Mouse (Mus musculus) kidney, adult 2 months (tissue): ENCODE measurements around the gene Arhgap19. TPM values are rescaled to one million over a fixed set of nuclear protein-coding genes. Genes with fewer than 3 reads are reported as not detected.

ENCODE experiments used
- DNase-seq: peaks from one replicate; pipeline ENCODE4 v3.0.0; 2021
- H3K27ac ChIP-seq: fragments of 200-500 bp; 2 replicates; pipeline ENCODE4 v1.5.1; 2012; ENCODE audit warnings: low read depth, low read length, control low read depth, inconsistent platforms; ENCODE audit not compliant: insufficient read depth
- H3K27me3 ChIP-seq: fragments of 200-500 bp; replicated peaks from 2 replicates; pipeline ENCODE4 v1.6.1; 2012; ENCODE audit warnings: mild to moderate bottlenecking, moderate library complexity, low read length, inconsistent platforms; ENCODE audit not compliant: control insufficient read depth, insufficient read depth
- H3K36me3 ChIP-seq: fragments of 200-500 bp; 2 replicates; pipeline ENCODE4 v1.6.1; 2012; ENCODE audit warnings: mild to moderate bottlenecking, moderate library complexity, low read length, inconsistent platforms; ENCODE audit not compliant: control insufficient read depth, insufficient read depth
- H3K4me1 ChIP-seq: fragments of 200-500 bp; 2 replicates; pipeline ENCODE4 v1.6.1; 2011; ENCODE audit warnings: low read length; ENCODE audit not compliant: control insufficient read depth, insufficient read depth
- H3K4me3 ChIP-seq: fragments of 200-500 bp; 2 replicates; pipeline ENCODE4 v1.5.1; 2011; ENCODE audit warnings: mild to moderate bottlenecking, low read depth, low read length, control low read depth; ENCODE audit not compliant: insufficient read depth
- CTCF ChIP-seq: fragments of 200-500 bp; conservative IDR thresholded peaks from 2 replicates; pipeline ENCODE4 v1.5.1; 2011; ENCODE audit warnings: low read depth, mild to moderate bottlenecking, control low read depth, low read length, moderate library complexity, mixed read lengths; ENCODE audit not compliant: insufficient read depth, insufficient read length
- POLR2A ChIP-seq: fragments of 200-500 bp; IDR thresholded peaks from one replicate; pipeline ENCODE4 v1.6.1; 2011; ENCODE audit warnings: low read depth, low read length, control low read depth
- WGBS: fragments of 180-500 bp; shearing (Covaris S2); methylation state at CpG from one replicate; pipeline ENCODE4 v1.1.7; 2018; 5-methylcytosine and 5-hydroxymethylcytosine counted together
- polyA plus RNA-seq: library from polyadenylated mRNA; depleted of rRNA; stranded (reverse); fragments of >200 nt; gene quantifications from 2 replicates; pipeline ENCODE4 v1.2.3, GENCODE M21; 2012

Arhgap19 gene
- polyA plus RNA-seq, 1 experiment, result 1.3 TPM

DNA sequence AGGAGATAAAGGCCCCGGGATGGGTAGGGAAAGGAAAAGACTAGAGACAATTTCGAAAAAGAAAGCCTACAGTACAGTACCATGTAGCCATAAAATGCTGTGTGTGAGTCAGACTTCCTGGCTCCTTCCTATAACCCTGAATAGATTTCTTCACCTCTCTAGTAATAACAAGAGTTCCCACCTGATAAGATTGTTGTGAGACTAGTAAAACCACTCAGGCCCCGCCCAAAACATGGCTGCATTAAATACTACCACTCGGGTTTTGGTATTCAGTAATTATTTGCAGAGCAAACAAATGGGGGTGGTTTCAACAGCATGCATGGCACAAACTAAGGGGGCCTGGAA lies 36.0 kb upstream of the Arhgap19 start:
- no peaks in the 10 kb centered on the region for H3K36me3 ChIP-seq
- no peak for DNase-seq
- no peaks in the 10 kb centered on the region for H3K27me3 ChIP-seq
- WGBS, result 60% methylated on average over 4 of the region's 4 CpGs
- no peak overlapping the region for H3K27ac ChIP-seq
- H3K4me1 ChIP-seq, result no peaks in the 10 kb centered on the region
- H3K4me3 ChIP-seq, result no peak overlapping the region
- no peak for TF ChIP-seq CTCF

DNA sequence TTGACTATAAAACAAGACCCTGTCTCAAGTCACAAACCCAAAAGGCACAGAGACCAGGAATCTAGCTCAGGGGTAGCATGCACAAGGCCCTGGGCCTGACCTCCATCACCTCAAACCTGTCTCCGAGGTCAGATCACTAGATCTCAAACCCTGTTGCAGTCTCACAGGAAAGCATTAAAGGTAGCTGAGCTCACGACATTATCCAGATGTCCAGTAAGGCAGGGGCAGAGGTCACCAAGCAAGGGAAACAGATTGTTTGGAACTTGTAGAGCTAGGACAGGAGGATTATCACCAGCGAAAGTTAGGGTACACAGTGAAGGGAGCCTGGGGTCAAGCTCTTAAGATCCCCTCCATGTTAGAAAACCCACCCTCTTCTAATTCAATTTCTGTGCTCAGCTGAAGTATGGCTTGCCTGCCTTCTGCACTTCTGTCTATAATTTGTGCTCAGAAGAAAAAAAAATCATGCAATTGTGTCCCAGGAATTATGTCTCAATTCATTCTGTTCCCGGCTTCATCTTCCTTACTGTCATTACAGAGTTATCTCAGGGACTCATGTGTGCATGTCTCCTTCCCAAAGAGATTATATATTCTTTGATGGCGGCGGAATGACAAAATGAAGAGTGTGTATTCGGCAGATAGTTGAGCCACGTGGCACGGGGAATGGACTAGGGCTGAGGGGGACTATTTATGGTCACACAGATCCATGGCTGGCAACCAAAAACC lies 35.5 kb upstream of the Arhgap19 start:
- H3K36me3 ChIP-seq, result no peaks in the 10 kb centered on the region
- no peak overlapping the region for H3K4me3 ChIP-seq
- DNase-seq, result no peak
- H3K4me1 ChIP-seq, result no peaks in the 10 kb centered on the region
- no peaks in the 10 kb centered on the region for H3K27me3 ChIP-seq
- TF ChIP-seq CTCF, result no peak
- no peak for TF ChIP-seq POLR2A
- 78% methylated on average over 9 of the region's 9 CpGs for WGBS
- no peak overlapping the region for H3K27ac ChIP-seq

DNA sequence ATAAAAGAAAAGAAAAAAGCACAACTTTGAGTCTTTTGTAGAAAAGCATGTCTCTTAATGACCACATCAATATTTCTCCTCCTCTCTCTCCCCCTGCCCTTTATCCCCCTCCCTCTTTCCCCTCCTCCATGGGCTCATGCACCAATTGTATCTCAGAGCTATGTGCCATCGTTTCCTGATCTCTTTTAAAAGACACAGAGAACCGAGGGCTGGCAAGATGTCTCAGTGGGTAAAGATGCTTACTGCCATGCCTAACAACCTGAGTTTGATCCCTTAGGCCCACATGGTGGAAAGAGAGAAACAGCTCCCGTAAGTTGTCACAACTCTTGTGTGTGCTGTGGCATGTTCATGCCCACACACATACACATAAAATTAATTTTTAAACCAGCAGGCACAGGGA lies 34.9 kb upstream of the Arhgap19 start:
- no peaks in the 10 kb centered on the region for H3K36me3 ChIP-seq
- H3K27me3 ChIP-seq, result no peaks in the 10 kb centered on the region
- DNase-seq, result no peak
- H3K4me1 ChIP-seq, result no peaks in the 10 kb centered on the region
- no peak overlapping the region for H3K4me3 ChIP-seq
- no peak for TF ChIP-seq POLR2A
- no peak for TF ChIP-seq CTCF
- 63% methylated on average over 3 of the region's 3 CpGs for whole genome bisulfite sequencing
- no peak overlapping the region for H3K27ac ChIP-seq

DNA sequence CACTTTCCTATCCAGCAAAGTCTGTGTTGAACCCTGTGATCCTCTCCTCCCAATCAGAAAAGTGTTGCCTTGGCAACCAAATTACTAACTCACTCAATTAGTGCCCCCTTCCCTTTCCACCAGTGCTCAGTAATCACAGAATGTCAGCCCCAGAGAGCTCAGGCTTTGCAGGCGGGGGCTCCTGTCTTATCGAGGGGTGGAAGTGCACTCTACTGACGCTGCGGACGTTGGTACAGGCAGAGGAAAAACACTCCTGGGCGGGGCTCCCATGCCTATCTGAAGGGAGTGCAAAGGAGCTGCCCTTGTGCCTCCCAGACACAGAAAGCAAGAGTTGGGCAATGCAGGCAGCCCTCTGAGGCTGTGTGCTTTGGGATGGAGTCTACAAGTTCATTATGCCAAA lies 34.0 kb upstream of the Arhgap19 start:
- DNase-seq, result no peak
- Histone ChIP-seq H3K4me3 (no peak overlapping the region), H3K27me3 (no peaks in the 10 kb centered on the region), H3K27ac (no peak overlapping the region), H3K4me1 (no peaks in the 10 kb centered on the region), H3K36me3 (no peaks in the 10 kb centered on the region)
- 16% methylated on average over 6 of the region's 6 CpGs for WGBS
- TF ChIP-seq CTCF, result no peak
- no peak for TF ChIP-seq POLR2A

DNA sequence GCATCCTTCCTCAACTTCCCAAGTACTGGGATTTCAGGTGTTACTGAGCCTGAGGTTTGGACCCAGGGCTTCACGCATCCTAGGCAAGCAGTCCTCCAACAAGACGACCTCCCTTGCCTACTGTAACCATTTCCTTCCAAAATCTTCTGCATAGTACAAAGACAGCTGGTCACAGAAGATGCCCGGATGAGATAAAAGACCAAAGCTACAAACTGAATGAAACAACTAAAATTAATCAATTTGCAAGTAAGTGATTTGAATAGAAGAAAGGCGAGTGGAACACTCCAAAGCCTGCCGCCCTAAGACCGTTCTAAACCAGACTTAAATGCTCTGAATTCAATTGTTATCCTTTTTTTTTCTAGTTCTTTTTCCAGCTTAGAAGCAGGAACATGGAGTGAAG lies 33.6 kb upstream of the Arhgap19 start:
- 68% methylated on average over 6 of the region's 6 CpGs for WGBS
- Histone ChIP-seq H3K4me3 (no peak overlapping the region), H3K27me3 (no peaks in the 10 kb centered on the region), H3K36me3 (no peaks in the 10 kb centered on the region), H3K27ac (no peak overlapping the region), H3K4me1 (no peaks in the 10 kb centered on the region)
- TF ChIP-seq CTCF (no peak), POLR2A (no peak)
- no peak for DNase-seq

DNA sequence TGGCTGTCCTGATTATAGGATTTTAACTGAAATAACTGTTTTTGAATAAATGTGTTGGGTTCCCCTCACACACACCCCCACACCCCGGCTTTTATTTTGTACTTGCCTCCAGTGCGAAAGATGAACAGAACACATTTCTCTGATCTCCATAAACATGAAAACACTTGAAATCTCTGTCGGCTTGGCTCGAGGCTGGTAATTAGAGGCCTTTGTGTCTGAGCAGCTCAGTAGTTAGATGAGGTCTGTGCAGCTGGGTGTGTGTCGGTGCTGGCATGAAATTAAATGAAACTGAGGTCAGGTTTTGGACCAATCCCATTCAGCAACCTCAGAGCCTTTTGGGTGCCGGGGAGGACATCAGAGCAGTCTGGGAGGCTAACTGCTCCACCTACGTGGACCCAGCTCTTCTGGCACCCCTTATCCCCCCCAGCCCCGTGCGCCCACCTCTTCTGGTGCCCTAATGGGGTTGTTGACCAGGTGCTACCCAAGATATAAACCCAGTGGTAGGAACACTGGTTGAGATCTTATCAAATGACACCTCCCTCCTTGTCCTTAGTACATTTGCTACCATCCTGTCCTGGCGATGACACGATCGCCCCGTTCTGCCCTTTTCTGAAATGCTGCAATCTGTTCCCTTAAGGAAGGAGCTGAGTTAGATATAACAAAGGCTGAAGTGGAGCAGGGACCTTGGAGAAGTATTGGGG lies 30.8 kb upstream of the Arhgap19 start:
- Histone ChIP-seq H3K36me3 (no peaks in the 10 kb centered on the region), H3K4me3 (no peak overlapping the region), H3K27me3 (no peaks in the 10 kb centered on the region), H3K27ac (no peak overlapping the region), H3K4me1 (peaks cover 2% of the 10 kb centered on the region; the same call in 1 of the 2 replicates)
- TF ChIP-seq CTCF (no peak), POLR2A (no peak)
- 86% methylated on average over 13 of the region's 13 CpGs for WGBS
- DNase-seq, result no peak

DNA sequence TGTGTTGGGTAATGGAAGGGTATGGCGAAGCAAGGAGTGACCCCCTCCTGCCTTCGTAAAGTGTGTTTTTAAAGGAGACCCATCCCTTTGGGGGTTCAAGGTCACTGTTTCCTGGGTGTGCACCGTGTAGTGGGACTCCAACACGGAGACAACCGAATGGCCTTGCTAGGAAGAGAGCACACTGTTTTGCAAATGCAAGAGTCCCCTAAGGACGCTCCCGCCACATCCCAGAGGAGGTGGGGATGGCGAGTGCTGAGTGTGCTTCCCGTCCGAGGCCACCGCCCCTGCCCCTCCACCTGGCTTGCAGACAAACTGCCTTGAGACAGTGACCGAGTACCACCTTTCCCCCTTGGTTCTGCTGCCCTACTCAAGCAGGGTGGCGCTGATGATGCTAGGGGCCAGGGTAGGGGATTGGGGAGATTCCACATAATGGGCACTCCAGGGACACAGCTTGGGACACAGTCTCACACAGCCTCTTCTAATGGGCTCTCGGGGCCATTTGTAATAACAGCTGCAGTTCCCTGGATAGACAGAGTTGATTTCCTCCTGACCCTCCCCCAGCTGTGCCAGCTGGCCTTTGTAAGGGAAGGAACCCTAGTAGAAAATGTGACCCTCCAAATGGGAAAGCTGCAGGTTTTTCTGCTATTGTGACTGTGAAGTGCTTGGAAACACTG lies 30.0 kb upstream of the Arhgap19 start:
- Histone ChIP-seq H3K4me3 (no peak overlapping the region), H3K4me1 (peaks cover 2% of the 10 kb centered on the region; the same call in 1 of the 2 replicates), H3K27me3 (no peaks in the 10 kb centered on the region), H3K27ac (no peak overlapping the region), H3K36me3 (no peaks in the 10 kb centered on the region)
- 50% methylated on average over 14 of the region's 14 CpGs for WGBS
- DNase-seq, result no peak
- TF ChIP-seq CTCF, result no peak
- no peak for TF ChIP-seq POLR2A
